Mouse (Mus musculus): ENCODE measurements at regions not wholly inside any gene's neighbourhood (a gene's known extent, or its start where the extent isn't known, plus 50 kb on each side); places are given as distances from the start of the nearest gene placed in this dataset.
"Not testable (repeated sequence)": the region's sequence is repeated elsewhere in the genome, so short reads cannot be mapped to it uniquely, and the experiment has no call there.

DNA sequence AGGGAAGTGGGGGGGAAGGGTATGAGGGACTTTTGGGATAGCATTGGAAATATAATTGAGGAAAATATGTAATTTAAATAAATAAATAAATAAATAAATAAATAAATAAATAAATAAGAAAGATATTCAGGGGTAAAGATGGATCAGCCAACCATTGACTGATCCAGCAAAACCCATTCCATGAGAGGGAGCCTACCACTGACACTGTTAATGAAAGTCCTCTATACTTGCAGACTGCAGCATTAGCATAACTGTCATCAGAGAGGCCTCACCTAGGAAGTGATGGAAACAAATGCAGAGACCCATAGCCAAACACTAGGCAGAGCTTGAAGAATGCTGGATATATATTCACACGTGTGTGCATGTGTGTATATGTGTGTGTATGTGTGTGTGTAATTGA is 993.3 kb downstream of the Defb40 start:
- DNase-seq: no peak

GRCm38 (mm10) chr8:17948848-17949247 is 1029.2 kb downstream of the Defb40 start:
- DNase-seq: no peak

DNA sequence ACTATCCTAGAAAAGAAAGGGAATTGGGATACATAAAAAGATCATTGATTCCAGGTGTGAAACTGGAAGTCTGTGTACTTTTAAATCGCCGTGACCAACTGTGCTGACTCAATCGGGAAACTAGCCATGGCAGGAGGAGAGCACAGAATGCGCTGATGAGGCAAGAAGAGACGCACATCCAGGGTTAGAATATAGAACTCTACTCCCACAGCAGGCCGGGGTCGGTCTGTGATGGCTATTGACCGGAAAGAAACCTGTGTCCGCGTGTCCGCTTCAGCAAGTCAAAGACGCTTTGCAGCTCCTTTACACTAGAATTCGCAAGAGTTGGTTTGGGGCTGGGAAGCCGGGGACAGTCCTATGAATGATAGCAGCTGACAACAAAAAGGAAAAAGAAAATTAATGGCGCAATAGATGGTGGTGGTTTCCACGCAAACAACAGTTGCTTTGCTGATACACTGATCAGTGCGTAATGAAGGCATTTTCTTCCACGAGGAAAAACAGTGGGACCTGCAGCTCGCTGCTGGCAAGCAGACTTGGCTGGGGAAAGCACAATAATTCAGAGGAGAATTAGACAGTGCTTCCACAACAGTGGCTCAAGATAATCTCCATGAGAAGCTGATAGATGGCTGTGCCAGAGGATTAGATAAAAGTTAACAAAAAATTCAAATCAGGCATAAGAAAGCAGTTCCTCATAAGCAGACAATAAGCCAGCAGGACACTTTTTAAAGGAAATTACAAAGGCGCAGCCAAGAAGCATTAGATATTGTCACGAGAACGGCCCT is 1029.8 kb downstream of the Defb40 start:
- no peak for DNase-seq

- DNase-seq: no peak
These were observed 1043.4 kb downstream of the Defb40 start for GRCm38 (mm10) chr8:17934696-17935095.

- DNase-seq: no peak
These were observed 1068.7 kb downstream of the Defb40 start for GRCm38 (mm10) chr8:17909316-17909715.

DNA sequence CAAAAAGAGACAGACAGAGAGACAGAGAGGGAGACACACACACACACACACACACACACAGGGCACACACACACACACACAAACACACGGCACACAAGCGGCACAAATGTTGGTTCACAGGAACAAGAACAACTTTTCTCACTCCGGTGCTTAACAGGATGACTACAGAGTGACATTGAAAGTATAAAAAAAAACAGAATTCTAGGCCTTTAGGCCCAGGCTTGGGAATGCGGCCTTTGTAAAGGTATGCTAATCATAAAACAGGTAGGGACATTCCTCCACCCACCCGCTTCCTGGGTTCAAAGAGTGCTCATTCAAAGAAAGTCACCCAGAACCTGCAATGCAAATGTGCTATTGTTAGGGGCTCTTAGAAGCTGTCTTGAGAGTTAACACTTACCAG is 1089.5 kb downstream of the Defb40 start:
- DNase-seq: not testable (repeated sequence)

DNA sequence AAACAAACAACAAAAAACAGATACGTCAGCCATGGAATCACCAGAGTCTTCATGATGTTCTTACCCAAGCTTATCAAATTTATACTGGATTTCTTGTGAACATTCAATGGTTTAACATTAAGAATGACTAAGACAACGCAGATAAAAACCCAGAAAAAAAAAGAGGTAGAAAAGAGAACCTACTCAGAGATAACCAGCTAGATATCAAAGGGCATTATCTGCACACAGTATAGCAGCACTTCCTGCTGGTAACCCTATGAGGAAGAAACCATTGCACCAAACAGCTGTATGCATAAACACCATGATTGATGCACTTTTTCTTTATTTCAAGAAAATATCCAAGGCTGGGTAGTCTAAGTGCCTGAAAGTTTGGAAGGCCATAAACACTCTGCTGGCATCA is 1114.7 kb downstream of the Defb40 start:
- DNase-seq: no peak

All from heart, postnatal 4 days (tissue).